Mouse (Mus musculus) gastrocnemius, postnatal 14 days (tissue): ENCODE data around the gene Phc2. TPM values are rescaled to one million over a fixed set of nuclear protein-coding genes. Genes with fewer than 3 reads are reported as not detected.

Source experiments
- DNase-seq: peaks from one replicate; pipeline ENCODE4 v3.0.0; 2021; ENCODE audit warnings: mixed read lengths
- intact Hi-C: fragments of 180-260 bp; cut with DNase I; formaldehyde crosslinking; loops from one replicate; pipeline ENCODE4 v1.15.1; 2025; ENCODE audit warnings: low total_unique reads
- total RNA-seq, 2 experiments: library from RNA; stranded (reverse); gene quantifications; 2 replicates each; pipeline ENCODE4 v1.2.3; 2021

Gene Phc2
- total RNA-seq, 2 experiments from 2014 or later: 27.1 to 27.9 TPM

GRCm38 (mm10) chr4:128729709-128730037, 75.2 kb downstream of the Phc2 start:
- DNase-seq: no peak
- intact Hi-C loops: no loop called here

DNA sequence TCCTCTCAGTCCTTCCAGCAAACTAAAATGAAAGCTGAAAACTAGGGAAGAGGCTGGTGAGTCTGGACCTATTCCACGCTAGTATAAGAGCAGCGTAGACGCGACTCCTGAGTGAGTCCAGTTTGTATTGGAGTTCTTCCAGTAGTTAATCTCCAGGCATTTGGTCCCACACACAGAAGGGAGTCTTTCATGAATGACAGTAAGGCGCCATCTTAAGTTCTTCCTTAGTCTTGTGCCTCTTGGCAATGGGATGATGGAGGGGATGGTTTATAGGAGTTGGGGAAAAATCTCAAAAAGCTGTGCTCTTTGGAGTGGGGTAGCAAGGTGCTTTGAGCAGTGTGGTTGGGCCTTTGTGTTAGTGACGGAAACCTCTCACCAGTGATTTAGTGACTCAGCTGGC, 75.8 kb downstream of the Phc2 start:
- intact Hi-C loops: no loop called here
- no peak for DNase-seq

- intact Hi-C loops: no loop called here
Measured at GRCm38 (mm10) chr4:128732794-128733193, 78.3 kb downstream of the Phc2 start.

DNA sequence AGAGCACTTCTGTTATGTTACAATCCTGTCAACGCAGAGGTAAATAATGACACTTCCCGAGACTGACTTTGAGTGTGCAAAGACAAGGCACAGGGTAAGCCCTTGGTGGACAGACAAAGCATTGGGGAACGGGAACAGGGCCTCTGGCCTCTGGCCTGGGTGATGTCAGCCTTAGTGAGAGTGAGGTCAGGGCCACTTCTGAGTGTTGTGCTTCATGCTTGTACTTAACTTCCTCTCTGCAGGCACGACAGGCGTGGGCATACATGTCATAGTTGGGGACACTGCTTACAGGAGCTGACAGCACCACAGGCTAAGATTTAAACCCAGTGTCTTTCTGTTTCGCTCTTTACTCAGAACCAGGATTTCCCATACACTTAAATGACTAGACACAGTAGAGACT, 79.0 kb downstream of the Phc2 start:
- DNase-seq: no peak

More at GRCm38 (mm10) chr4:128732794-128733193, 78.3 kb downstream of the Phc2 start:
- DNase-seq: no peak

GRCm38 (mm10) chr4:128734217-128734616, 79.7 kb downstream of the Phc2 start:
- intact Hi-C loops: no loop called here
- peak; percentile 75 for DNase-seq

More for the DNA sequence above, 79.0 kb downstream of the Phc2 start:
- intact Hi-C loops: no loop called here

GRCm38 (mm10) chr4:128734721-128735671, 80.5 kb downstream of the Phc2 start:
- DNase-seq: no peak
- intact Hi-C loops: no loop called here

DNA sequence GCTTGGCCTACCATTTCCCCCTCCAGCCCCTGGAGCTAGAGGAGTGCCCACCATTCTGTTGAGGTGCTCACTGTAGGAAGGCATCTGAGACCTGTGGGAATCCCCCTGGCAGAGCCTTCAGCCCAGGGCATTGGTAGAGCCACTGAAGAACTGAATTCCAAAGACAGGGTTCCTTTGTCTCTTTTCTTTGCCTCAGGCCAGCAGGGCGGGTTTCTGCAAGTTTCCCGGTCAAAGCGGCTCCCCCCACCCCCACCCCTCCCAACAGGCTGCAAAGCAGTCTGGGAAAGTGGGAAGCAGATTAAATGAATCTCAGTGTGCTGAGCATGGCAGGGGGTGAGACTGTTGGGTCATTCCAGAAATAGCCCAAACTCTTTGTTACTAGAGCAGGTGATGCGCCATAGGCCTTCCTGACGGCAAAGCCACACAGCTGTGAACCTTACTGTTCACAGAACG, 82.7 kb downstream of the Phc2 start:
- intact Hi-C loops: no loop called here
- no peak for DNase-seq

DNA sequence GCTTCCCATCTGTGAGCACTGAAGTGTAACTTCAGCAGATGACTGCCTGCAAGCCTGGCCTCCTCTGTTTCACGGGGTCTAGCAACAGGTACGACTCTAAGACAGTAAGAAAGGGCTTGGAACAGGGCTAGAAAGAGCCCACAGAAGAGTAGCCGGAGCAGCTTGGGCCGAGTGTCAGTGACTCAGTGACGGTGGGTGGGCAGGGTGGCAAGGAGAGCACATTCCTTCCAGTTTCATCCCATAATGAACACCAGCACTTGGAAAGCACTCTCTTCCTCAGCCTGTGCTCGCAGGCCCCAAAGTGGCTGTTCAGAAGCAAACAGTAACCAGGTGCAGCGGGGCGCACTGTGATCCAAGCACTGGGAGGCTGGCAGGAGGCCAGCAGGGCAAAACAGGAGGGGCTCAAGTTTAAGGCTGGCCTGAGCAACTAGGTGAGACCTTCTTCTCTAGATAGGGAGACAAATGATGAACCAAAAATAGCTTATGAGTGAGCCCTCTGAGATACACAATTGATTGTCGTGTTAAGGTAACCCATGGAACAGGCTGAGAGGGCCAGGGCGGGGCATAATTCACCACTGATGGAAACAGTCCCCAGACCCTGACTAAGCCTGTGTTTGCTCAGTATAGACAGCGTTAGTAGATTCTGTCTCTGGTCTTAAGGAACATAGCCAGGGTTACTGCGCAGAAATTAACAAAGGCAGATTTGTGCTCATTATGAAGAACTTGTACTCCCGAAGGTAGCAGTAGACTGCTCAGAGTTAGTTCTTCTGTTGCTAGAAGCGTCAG, 83.5 kb downstream of the Phc2 start:
- intact Hi-C loops: no loop called here
- DNase-seq: no peak

- DNase-seq: no peak
- intact Hi-C loops: no loop called here
Measured at GRCm38 (mm10) chr4:128740878-128741277, 86.4 kb downstream of the Phc2 start.

- intact Hi-C loops: no loop called here
- DNase-seq: no peak
Measured at GRCm38 (mm10) chr4:128741906-128742305, 87.4 kb downstream of the Phc2 start.

DNA sequence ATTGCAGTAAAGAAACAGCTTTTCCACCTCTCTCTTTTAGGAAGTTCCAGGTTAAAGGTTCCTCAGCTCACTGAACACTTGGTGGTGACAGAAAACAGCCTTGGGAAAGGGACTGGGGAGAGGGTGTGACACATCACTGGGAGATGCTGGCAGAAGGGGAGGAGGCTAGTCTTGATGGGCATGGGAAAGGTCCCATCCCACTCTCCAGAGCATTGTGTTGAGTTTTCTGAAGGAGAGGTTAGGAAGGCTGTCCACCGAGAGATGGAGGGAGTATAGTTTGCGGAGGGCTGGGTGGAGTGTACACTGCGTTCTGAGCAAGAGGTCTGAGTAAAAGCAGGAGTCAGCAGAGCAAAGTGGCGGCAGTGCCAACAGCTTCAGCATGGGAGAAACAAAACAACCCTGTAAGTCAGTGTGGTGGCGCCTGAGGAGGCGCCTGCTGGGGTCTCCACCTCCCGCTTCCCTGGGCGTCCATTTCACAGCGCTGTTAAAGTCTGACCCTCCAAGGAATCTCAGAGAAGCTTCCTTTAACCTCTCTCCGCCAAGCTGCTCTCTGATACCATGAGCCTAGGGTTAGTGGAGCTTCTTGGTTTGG, 88.0 kb downstream of the Phc2 start:
- intact Hi-C loops: no loop called here
- no peak for DNase-seq

DNA sequence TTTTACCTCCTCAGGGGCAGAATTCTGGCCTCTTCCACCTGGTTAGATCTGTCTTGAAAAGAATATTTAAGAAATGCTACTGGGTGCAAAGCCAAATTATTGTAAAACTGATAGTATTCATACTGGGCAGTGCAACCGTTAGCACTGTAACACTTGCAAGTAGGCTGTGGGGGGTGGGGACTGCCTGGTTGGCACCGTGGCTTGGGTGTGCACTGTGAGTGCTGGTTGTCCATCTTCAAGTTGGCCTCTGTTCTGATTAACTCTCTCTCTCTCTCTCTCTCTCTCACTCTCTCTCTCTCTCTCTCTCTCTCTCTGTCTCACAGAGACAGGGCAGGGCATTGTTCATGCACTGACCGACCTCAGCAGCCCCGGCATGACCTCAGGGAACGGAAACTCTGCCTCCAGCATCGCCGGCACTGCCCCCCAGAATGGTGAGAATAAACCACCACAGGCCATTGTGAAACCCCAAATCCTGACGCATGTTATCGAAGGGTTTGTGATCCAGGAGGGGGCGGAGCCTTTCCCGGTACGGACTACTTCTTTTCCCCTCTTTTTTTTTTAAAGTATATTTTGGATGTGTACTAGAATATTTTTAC, 88.6 kb downstream of the Phc2 start:
- intact Hi-C loops: no loop called here

GRCm38 (mm10) chr4:128745160-128745559, 90.7 kb downstream of the Phc2 start:
- no peak for DNase-seq
- intact Hi-C loops: no loop called here

More for the DNA sequence above, 88.6 kb downstream of the Phc2 start:
- DNase-seq: no peak

- intact Hi-C loops: no loop called here
- no peak for DNase-seq
Measured at GRCm38 (mm10) chr4:128747614-128748270, 93.2 kb downstream of the Phc2 start.

DNA sequence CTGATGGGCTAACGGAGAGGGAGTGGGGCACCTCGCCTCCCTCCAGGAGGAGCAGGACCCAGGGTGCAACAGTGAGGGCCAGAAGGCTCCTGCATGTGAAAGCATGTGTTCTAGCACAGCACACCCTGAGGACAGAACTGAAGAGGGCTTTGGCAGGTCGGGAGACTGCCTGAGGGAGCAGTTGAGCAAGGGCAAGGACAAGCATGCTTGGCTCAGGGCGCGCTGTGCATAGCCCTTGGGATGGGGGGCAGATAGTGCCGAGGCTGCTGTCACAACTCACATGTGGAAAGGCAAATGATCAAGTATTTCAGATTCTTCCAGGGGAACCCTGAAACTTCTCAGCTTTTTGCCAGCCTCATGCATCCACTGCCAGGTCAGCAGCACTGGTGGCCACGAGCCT, 93.8 kb downstream of the Phc2 start:
- intact Hi-C loops: no loop called here
- DNase-seq: no peak

DNA sequence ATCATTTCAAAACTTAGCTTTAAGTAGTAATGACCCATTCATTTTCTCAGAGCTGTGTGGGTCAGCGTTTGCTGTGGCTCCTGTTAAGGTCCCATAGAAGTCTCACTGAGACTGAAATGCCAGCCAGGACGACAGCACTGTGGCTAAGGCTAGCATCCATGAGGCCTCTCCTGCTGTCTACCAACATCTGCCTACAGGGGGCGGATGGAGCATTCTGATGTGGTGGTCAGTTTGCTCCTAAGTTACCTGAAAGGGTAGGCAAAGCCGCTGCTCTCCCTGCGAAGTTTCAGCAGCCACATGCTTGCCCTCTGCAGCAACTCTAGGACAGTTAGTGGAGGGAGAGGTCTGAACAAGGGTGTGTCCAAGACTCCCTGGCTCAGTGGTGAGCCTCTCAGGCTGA, 96.5 kb downstream of the Phc2 start:
- no peak for DNase-seq

GRCm38 (mm10) chr4:128752031-128752757, 97.7 kb downstream of the Phc2 start:
- intact Hi-C loops: no loop called here
- DNase-seq: no peak

More for the DNA sequence above, 96.5 kb downstream of the Phc2 start:
- intact Hi-C loops: no loop called here

- intact Hi-C loops: no loop called here
Measured at GRCm38 (mm10) chr4:128753571-128753970, 99.1 kb downstream of the Phc2 start.

GRCm38 (mm10) chr4:128755064-128755463, 100.6 kb downstream of the Phc2 start, which contains the start of gene A3galt2:
Gene A3galt2, plus strand, starts transcription at chr4:128755364.
- intact Hi-C loops: no loop called here

More at GRCm38 (mm10) chr4:128753571-128753970, 99.1 kb downstream of the Phc2 start:
- DNase-seq: no peak

More at GRCm38 (mm10) chr4:128755064-128755463, 100.6 kb downstream of the Phc2 start, which contains the start of gene A3galt2:
- DNase-seq: no peak
